Mouse (Mus musculus): ENCODE measurements at regions not wholly inside any gene's neighbourhood (a gene's known extent, or its start where the extent isn't known, plus 50 kb on each side); places are given as distances from the start of the nearest gene placed in this dataset.

DNA sequence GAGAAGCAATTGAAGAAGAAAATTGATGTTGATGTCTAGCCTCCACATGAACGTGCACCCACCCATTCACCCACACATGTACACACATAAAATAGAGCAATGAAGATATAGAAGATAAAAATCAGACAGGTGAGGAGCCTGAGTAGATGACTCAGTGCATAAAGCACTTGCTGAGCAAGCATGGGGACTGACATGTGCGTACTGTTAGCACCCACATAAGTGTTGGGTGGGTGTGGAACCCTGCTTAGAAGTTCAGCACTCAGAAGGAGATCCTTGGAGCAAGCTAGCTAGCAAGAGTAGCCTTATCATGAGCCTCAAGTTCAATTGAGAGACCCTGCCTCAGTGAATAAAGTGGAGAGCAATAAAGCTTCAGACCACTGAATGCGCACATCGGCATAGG lies 305.7 kb upstream of the Adamts9 start:
- Histone ChIP-seq H3K4me1 (replicated peaks; ENCODE audit: control insufficient read depth, insufficient read depth, low read length) (no peaks in the 10 kb centered on the region), H3K36me3 (ENCODE audit: control insufficient read depth, insufficient read depth) (no peaks in the 10 kb centered on the region), H3K27me3 (replicated peaks; ENCODE audit: control insufficient read depth, insufficient read depth, low read length) (no peaks in the 10 kb centered on the region), H3K9me3 (ENCODE audit: control insufficient read depth) (no peaks in the 10 kb centered on the region), H3K27ac (ENCODE audit: low read depth, low read length) (no peak overlapping the region), H3K4me3 (ENCODE audit: low read depth, low read length) (no peak overlapping the region), H3K9ac (ENCODE audit: low read depth, low read length) (no peak overlapping the region), H3K4me2 (replicated peaks; ENCODE audit: low read depth) (no peak overlapping the region)
- TF ChIP-seq CTCF (IDR thresholded peaks at IDR 0.05; ENCODE audit: low read depth), result no peak
- 94% methylated on average over 4 of the region's 4 CpGs for WGBS
- ATAC-seq, result no peak

DNA sequence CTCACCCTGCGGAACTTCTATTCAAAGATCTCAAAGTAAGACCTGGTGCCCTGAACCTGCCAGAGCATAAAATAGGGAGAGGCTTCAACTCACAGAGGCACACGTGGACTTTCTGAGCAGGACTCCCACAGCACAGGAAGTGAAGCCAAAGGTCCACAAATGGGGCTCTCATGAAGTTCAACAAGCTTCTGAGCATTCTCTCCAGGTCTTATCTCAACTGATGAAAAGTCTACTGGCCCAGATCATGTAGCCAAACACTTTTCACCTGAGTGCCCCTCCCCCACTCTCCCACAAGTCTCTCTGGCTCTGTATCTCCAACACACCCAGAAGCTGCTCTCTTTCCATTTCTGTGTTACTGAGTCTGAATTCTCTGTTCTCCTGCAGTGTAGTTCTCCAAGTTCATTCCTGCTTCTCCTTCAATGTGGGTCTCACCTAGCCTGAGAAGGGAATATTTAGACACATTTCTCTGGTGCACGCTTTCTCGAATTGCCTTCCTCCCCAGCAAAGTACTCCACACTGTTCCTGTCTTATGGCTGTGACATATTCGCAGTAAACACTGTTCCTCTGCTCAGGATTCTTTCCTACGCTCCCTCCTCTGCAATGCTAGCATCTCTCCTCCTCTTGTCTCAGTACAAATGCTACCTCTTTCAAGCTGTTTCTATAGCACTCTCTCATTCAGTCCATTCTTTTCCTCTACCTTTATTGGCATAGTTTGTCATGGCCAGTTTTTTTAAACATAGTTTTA lies 303.4 kb upstream of the Adamts9 start:
- H3K36me3 ChIP-seq (ENCODE audit: control insufficient read depth, insufficient read depth), result no peaks in the 10 kb centered on the region
- H3K9ac ChIP-seq (ENCODE audit: low read depth, low read length), result no peak overlapping the region
- no peaks in the 10 kb centered on the region for H3K4me1 ChIP-seq (replicated peaks; ENCODE audit: control insufficient read depth, insufficient read depth, low read length)
- H3K4me3 ChIP-seq (ENCODE audit: low read depth, low read length), result no peak overlapping the region
- no peak for ATAC-seq
- TF ChIP-seq CTCF (IDR thresholded peaks at IDR 0.05; ENCODE audit: low read depth), result no peak
- no peak overlapping the region for H3K27ac ChIP-seq (ENCODE audit: low read depth, low read length)
- 70% methylated on average over 6 of the region's 6 CpGs for WGBS
- no peaks in the 10 kb centered on the region for H3K27me3 ChIP-seq (replicated peaks; ENCODE audit: control insufficient read depth, insufficient read depth, low read length)
- no peaks in the 10 kb centered on the region for H3K9me3 ChIP-seq (ENCODE audit: control insufficient read depth)
- no peak overlapping the region for H3K4me2 ChIP-seq (replicated peaks; ENCODE audit: low read depth)

DNA sequence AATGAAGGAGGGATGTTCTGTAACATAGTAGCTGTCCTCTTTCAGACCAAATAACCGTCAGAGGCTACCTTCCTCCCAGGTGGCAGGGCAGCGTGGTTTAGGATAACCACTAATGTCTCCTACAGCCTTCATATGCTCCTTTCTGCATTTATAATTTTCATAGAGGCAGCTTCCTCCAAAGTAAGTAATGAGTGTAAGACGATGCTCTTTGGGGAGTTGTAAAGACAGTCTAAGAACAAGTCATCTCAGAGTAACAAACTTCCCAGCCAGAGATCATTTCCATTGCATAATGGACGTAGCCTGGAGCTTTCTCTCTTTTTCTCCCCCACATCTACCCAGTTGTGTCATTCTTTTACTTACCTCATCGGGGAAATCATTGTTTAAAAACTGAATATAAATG lies 292.3 kb upstream of the Adamts9 start:
- Histone ChIP-seq H3K4me2 (replicated peaks; ENCODE audit: low read depth) (no peak overlapping the region), H3K9ac (ENCODE audit: low read depth, low read length) (no peak overlapping the region), H3K27ac (ENCODE audit: low read depth, low read length) (no peak overlapping the region), H3K4me1 (replicated peaks; ENCODE audit: control insufficient read depth, insufficient read depth, low read length) (no peaks in the 10 kb centered on the region), H3K9me3 (ENCODE audit: control insufficient read depth) (no peaks in the 10 kb centered on the region), H3K4me3 (ENCODE audit: low read depth, low read length) (no peak overlapping the region), H3K36me3 (ENCODE audit: control insufficient read depth, insufficient read depth) (no peaks in the 10 kb centered on the region), H3K27me3 (replicated peaks; ENCODE audit: control insufficient read depth, insufficient read depth, low read length) (no peaks in the 10 kb centered on the region)
- TF ChIP-seq CTCF (IDR thresholded peaks at IDR 0.05; ENCODE audit: low read depth), result no peak
- no peak for ATAC-seq
- 82% methylated on average over 5 of the region's 5 CpGs for WGBS

DNA sequence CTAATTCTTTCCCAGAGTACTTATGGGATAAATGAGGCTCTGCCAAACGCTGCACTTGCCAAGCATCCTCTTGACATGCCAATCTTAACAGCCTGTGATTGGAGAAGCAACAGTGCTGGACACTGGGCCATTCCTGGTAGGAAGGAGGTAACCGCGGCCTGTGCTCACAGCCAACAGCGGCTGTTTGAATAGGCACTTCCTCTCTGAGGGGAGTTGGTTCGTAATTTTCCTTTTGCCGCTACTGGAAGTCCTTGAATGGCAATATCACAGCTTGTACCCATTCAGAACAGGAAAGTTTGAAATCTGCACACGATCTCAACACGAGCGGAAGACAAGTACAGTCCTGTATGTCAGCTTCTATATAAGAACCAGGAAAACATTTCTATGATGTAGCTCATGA lies 289.3 kb upstream of the Adamts9 start:
- WGBS, result 72% methylated on average over 9 of the region's 9 CpGs
- no peak overlapping the region; the same call in 1 of the 2 replicates for H3K27ac ChIP-seq (ENCODE audit: low read depth, low read length)
- H3K9me3 ChIP-seq (ENCODE audit: control insufficient read depth), result no peaks in the 10 kb centered on the region
- no peak for TF ChIP-seq CTCF (IDR thresholded peaks at IDR 0.05; ENCODE audit: low read depth)
- no peaks in the 10 kb centered on the region for H3K36me3 ChIP-seq (ENCODE audit: control insufficient read depth, insufficient read depth)
- no peak overlapping the region for H3K4me3 ChIP-seq (ENCODE audit: low read depth, low read length)
- no peaks in the 10 kb centered on the region for H3K4me1 ChIP-seq (replicated peaks; ENCODE audit: control insufficient read depth, insufficient read depth, low read length)
- no peak overlapping the region for H3K4me2 ChIP-seq (replicated peaks; ENCODE audit: low read depth)
- no peak overlapping the region for H3K9ac ChIP-seq (ENCODE audit: low read depth, low read length)
- no peaks in the 10 kb centered on the region for H3K27me3 ChIP-seq (replicated peaks; ENCODE audit: control insufficient read depth, insufficient read depth, low read length)
- no peak for ATAC-seq

DNA sequence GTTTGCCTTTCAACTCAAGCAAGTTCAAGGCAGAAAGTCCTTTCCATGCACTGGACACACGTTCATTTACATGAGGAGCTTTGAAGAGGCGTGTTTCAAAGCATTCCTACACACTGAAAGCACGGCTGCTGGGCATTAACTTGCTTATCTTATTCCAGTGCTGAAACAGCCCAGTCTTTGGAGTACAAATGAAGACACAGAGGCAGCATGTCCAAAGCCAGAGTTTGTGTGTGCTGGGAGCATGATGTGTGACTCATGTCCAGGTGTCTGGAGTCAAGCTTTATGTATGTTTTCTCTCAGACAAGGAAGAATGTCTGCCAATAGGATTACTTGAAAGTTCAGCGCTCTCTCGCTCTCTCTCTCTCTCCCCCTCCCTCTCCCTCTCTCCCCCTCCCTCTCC lies 287.2 kb upstream of the Adamts9 start:
- no peak for TF ChIP-seq CTCF (IDR thresholded peaks at IDR 0.05; ENCODE audit: low read depth)
- no peaks in the 10 kb centered on the region for H3K4me1 ChIP-seq (replicated peaks; ENCODE audit: control insufficient read depth, insufficient read depth, low read length)
- no peak overlapping the region for H3K27ac ChIP-seq (ENCODE audit: low read depth, low read length)
- 35% methylated on average over 5 of the region's 5 CpGs for WGBS
- H3K9ac ChIP-seq (ENCODE audit: low read depth, low read length), result no peak overlapping the region
- H3K4me2 ChIP-seq (replicated peaks; ENCODE audit: low read depth), result no peak overlapping the region
- no peak for ATAC-seq
- H3K9me3 ChIP-seq (ENCODE audit: control insufficient read depth), result no peaks in the 10 kb centered on the region
- no peaks in the 10 kb centered on the region for H3K36me3 ChIP-seq (ENCODE audit: control insufficient read depth, insufficient read depth)
- H3K27me3 ChIP-seq (replicated peaks; ENCODE audit: control insufficient read depth, insufficient read depth, low read length), result no peaks in the 10 kb centered on the region
- H3K4me3 ChIP-seq (ENCODE audit: low read depth, low read length), result no peak overlapping the region

DNA sequence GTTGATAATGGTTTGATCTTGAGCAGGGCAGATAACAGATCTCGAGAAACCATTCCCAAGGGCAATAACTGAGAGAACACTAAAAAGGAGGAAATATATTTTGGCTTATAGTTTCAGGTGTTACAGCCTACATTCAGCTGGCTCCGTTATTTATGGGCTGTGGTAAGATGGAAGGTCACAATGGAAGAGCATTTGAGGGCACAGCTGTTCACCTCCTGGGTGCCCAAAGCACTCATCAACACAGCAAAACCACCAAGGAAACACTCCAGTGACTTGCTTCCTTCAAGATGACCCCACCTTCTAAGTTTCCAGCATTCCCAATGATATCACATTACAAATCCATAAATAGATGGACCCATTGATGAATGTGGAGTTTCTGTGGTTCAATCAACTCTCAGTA lies 286.0 kb upstream of the Adamts9 start:
- Histone ChIP-seq H3K4me3 (ENCODE audit: low read depth, low read length) (no peak overlapping the region), H3K36me3 (ENCODE audit: control insufficient read depth, insufficient read depth) (no peaks in the 10 kb centered on the region), H3K27ac (ENCODE audit: low read depth, low read length) (no peak overlapping the region), H3K9ac (ENCODE audit: low read depth, low read length) (no peak overlapping the region), H3K4me1 (replicated peaks; ENCODE audit: control insufficient read depth, insufficient read depth, low read length) (no peaks in the 10 kb centered on the region), H3K27me3 (replicated peaks; ENCODE audit: control insufficient read depth, insufficient read depth, low read length) (no peaks in the 10 kb centered on the region), H3K4me2 (replicated peaks; ENCODE audit: low read depth) (no peak overlapping the region), H3K9me3 (ENCODE audit: control insufficient read depth) (no peaks in the 10 kb centered on the region)
- WGBS, result 85% methylated on average over 2 of the region's 2 CpGs
- TF ChIP-seq CTCF (IDR thresholded peaks at IDR 0.05; ENCODE audit: low read depth), result no peak
- ATAC-seq, result no peak

All from intestine, postnatal 0 days (tissue).